Mouse (Mus musculus): ENCODE data around the gene Stra6. TPM values are rescaled to one million over a fixed set of nuclear protein-coding genes. Genes with fewer than 3 reads are reported as not detected.

Gene Stra6
- polyA plus RNA-seq, 2 experiments: 13.1 to 22.0 TPM

- DNase-seq (ENCODE audit: low spot score): no peak
- H3K4me3 ChIP-seq (replicated peaks; ENCODE audit: low read length): no peak overlapping the region
- WGBS: 79% methylated on average over 6 of the region's 6 CpGs
- no peaks in the 10 kb centered on the region for H3K27me3 ChIP-seq (ENCODE audit: control insufficient read depth, insufficient read depth, low read length)
- no peak overlapping the region for H3K4me2 ChIP-seq (replicated peaks; ENCODE audit: low read depth, low read length, severe bottlenecking)
- TF ChIP-seq POLR2A (IDR thresholded peaks at IDR 0.05; ENCODE audit: borderline replicate concordance, extremely low read depth, insufficient read depth, insufficient read length): no peak
- H3K9me3 ChIP-seq (ENCODE audit: control insufficient read depth, low read length): no peaks in the 10 kb centered on the region
- no peak overlapping the region for H3K9ac ChIP-seq (ENCODE audit: low read depth, low read length, severe bottlenecking)
- no peak for ATAC-seq (ENCODE audit: low FRiP score, low read depth)
- no peak overlapping the region for H3K27ac ChIP-seq (replicated peaks; ENCODE audit: low read depth, low read length)
- H3K4me1 ChIP-seq (ENCODE audit: control insufficient read depth, insufficient read depth, low read length): peaks cover 16% of the 10 kb centered on the region
- H3K36me3 ChIP-seq (ENCODE audit: control insufficient read depth, insufficient read depth, low read length): no peaks in the 10 kb centered on the region
Observed at GRCm38 (mm10) chr9:58095977-58096376, 32.4 kb downstream of the Stra6 start.

GRCm38 (mm10) chr9:58096629-58097301 lies 33.2 kb downstream of the Stra6 start:
- H3K4me3 ChIP-seq (replicated peaks; ENCODE audit: low read length): no peak overlapping the region
- H3K4me1 ChIP-seq (ENCODE audit: control insufficient read depth, insufficient read depth, low read length): peaks cover 8% of the 10 kb centered on the region
- no peak for TF ChIP-seq POLR2A (IDR thresholded peaks at IDR 0.05; ENCODE audit: borderline replicate concordance, extremely low read depth, insufficient read depth, insufficient read length)
- H3K9me3 ChIP-seq (ENCODE audit: control insufficient read depth, low read length): no peaks in the 10 kb centered on the region
- ATAC-seq (ENCODE audit: low FRiP score, low read depth) (no peak), DNase-seq (ENCODE audit: low spot score) (no peak)
- no peak overlapping the region for H3K9ac ChIP-seq (ENCODE audit: low read depth, low read length, severe bottlenecking)
- no peaks in the 10 kb centered on the region for H3K27me3 ChIP-seq (ENCODE audit: control insufficient read depth, insufficient read depth, low read length)
- WGBS: 70% methylated on average over 5 of the region's 5 CpGs
- no peak overlapping the region for H3K27ac ChIP-seq (replicated peaks; ENCODE audit: low read depth, low read length)
- no peak overlapping the region for H3K4me2 ChIP-seq (replicated peaks; ENCODE audit: low read depth, low read length, severe bottlenecking)
- no peaks in the 10 kb centered on the region for H3K36me3 ChIP-seq (ENCODE audit: control insufficient read depth, insufficient read depth, low read length)

GRCm38 (mm10) chr9:58099836-58100565 lies 36.4 kb downstream of the Stra6 start:
- WGBS: 59% methylated on average over 5 of the region's 5 CpGs
- no peak overlapping the region for H3K9ac ChIP-seq (ENCODE audit: low read depth, low read length, severe bottlenecking)

GRCm38 (mm10) chr9:58102013-58102412 lies 38.4 kb downstream of the Stra6 start:
- H3K4me2 ChIP-seq (replicated peaks; ENCODE audit: low read depth, low read length, severe bottlenecking): no peak overlapping the region

More at GRCm38 (mm10) chr9:58099836-58100565, 36.4 kb downstream of the Stra6 start:
- no peaks in the 10 kb centered on the region for H3K27me3 ChIP-seq (ENCODE audit: control insufficient read depth, insufficient read depth, low read length)
- H3K4me3 ChIP-seq (replicated peaks; ENCODE audit: low read length): no peak overlapping the region
- no peak for DNase-seq (ENCODE audit: low spot score)
- H3K36me3 ChIP-seq (ENCODE audit: control insufficient read depth, insufficient read depth, low read length): no peaks in the 10 kb centered on the region
- H3K27ac ChIP-seq (replicated peaks; ENCODE audit: low read depth, low read length): no peak overlapping the region
- ATAC-seq (ENCODE audit: low FRiP score, low read depth): no peak
- H3K4me1 ChIP-seq (ENCODE audit: control insufficient read depth, insufficient read depth, low read length): no peaks in the 10 kb centered on the region
- no peak overlapping the region for H3K4me2 ChIP-seq (replicated peaks; ENCODE audit: low read depth, low read length, severe bottlenecking)
- TF ChIP-seq POLR2A (IDR thresholded peaks at IDR 0.05; ENCODE audit: borderline replicate concordance, extremely low read depth, insufficient read depth, insufficient read length): no peak
- no peaks in the 10 kb centered on the region for H3K9me3 ChIP-seq (ENCODE audit: control insufficient read depth, low read length)

GRCm38 (mm10) chr9:58103647-58104046 lies 40.1 kb downstream of the Stra6 start:
- Histone ChIP-seq H3K4me2 (replicated peaks; ENCODE audit: low read depth, low read length, severe bottlenecking) (no peak overlapping the region), H3K36me3 (ENCODE audit: control insufficient read depth, insufficient read depth, low read length) (no peaks in the 10 kb centered on the region), H3K9me3 (ENCODE audit: control insufficient read depth, low read length) (no peaks in the 10 kb centered on the region), H3K4me3 (replicated peaks; ENCODE audit: low read length) (no peak overlapping the region), H3K4me1 (ENCODE audit: control insufficient read depth, insufficient read depth, low read length) (no peaks in the 10 kb centered on the region), H3K27me3 (ENCODE audit: control insufficient read depth, insufficient read depth, low read length) (no peaks in the 10 kb centered on the region), H3K9ac (ENCODE audit: low read depth, low read length, severe bottlenecking) (no peak overlapping the region), H3K27ac (replicated peaks; ENCODE audit: low read depth, low read length) (no peak overlapping the region)
- DNase-seq (ENCODE audit: low spot score) (no peak), ATAC-seq (ENCODE audit: low FRiP score, low read depth) (no peak)
- WGBS: 75% methylated on average over 6 of the region's 6 CpGs
- no peak for TF ChIP-seq POLR2A (IDR thresholded peaks at IDR 0.05; ENCODE audit: borderline replicate concordance, extremely low read depth, insufficient read depth, insufficient read length)

More at GRCm38 (mm10) chr9:58102013-58102412, 38.4 kb downstream of the Stra6 start:
- ATAC-seq (ENCODE audit: low FRiP score, low read depth) (no peak), DNase-seq (ENCODE audit: low spot score) (no peak)
- Histone ChIP-seq H3K4me3 (replicated peaks; ENCODE audit: low read length) (no peak overlapping the region), H3K9me3 (ENCODE audit: control insufficient read depth, low read length) (no peaks in the 10 kb centered on the region), H3K36me3 (ENCODE audit: control insufficient read depth, insufficient read depth, low read length) (no peaks in the 10 kb centered on the region), H3K9ac (ENCODE audit: low read depth, low read length, severe bottlenecking) (no peak overlapping the region), H3K27ac (replicated peaks; ENCODE audit: low read depth, low read length) (no peak overlapping the region), H3K27me3 (ENCODE audit: control insufficient read depth, insufficient read depth, low read length) (no peaks in the 10 kb centered on the region), H3K4me1 (ENCODE audit: control insufficient read depth, insufficient read depth, low read length) (no peaks in the 10 kb centered on the region)
- TF ChIP-seq POLR2A (IDR thresholded peaks at IDR 0.05; ENCODE audit: borderline replicate concordance, extremely low read depth, insufficient read depth, insufficient read length): no peak
- 78% methylated on average over 4 of the region's 4 CpGs for WGBS

All from limb, embryonic 14.5 days (tissue).